Mouse (Mus musculus) heart, embryonic 11.5 days (tissue): ENCODE results near the gene Lmtk3. TPM values are rescaled to one million over a fixed set of nuclear protein-coding genes. Genes with fewer than 3 reads are reported as not detected.

Experiments used
- ATAC-seq: fragments of 200-750 bp; cut with Nextera tagmentation; replicated peaks from 2 replicates; pipeline ENCODE4 v1.8.0; 2017; ENCODE audit warnings: moderate library complexity; ENCODE audit not compliant: insufficient number of reproducible peaks, low FRiP score, low TSS enrichment
- H3K27ac ChIP-seq: fragments of 300-500 bp; sonication (generic); 2 replicates; pipeline ENCODE4 v1.5.1; 2014; ENCODE audit warnings: mild to moderate bottlenecking, low read depth, low read length
- H3K27me3 ChIP-seq: fragments of 300-500 bp; sonication (generic); 2 replicates; pipeline ENCODE4 v1.6.1; 2014; ENCODE audit warnings: mild to moderate bottlenecking, low read length, mixed read lengths; ENCODE audit not compliant: control insufficient read depth, insufficient read depth
- H3K36me3 ChIP-seq: fragments of 300-500 bp; sonication (generic); 2 replicates; pipeline ENCODE4 v1.6.1; 2014; ENCODE audit warnings: mild to moderate bottlenecking, low read length, moderate library complexity, mixed read lengths; ENCODE audit not compliant: control insufficient read depth, insufficient read depth
- H3K4me1 ChIP-seq: fragments of 300-500 bp; sonication (generic); 2 replicates; pipeline ENCODE4 v1.6.1; 2014; ENCODE audit warnings: low read length; ENCODE audit not compliant: control insufficient read depth, insufficient read depth
- H3K4me2 ChIP-seq: fragments of 300-500 bp; sonication (generic); 2 replicates; pipeline ENCODE4 v1.6.1; 2014; ENCODE audit warnings: mild to moderate bottlenecking, moderate library complexity
- H3K4me3 ChIP-seq: fragments of 300-500 bp; sonication (generic); 2 replicates; pipeline ENCODE4 v1.5.1; 2014; ENCODE audit warnings: low read depth, low read length
- H3K9ac ChIP-seq: fragments of 300-500 bp; sonication (generic); 2 replicates; pipeline ENCODE4 v1.6.1; 2014; ENCODE audit warnings: mild to moderate bottlenecking, low read depth, low read length, moderate library complexity
- H3K9me3 ChIP-seq: fragments of 300-500 bp; sonication (generic); replicated peaks from 2 replicates; pipeline ENCODE4 v1.6.1; 2016; ENCODE audit warnings: low read length; ENCODE audit not compliant: control insufficient read depth
- WGBS: fragments of 180-500 bp; shearing (Covaris S2); extraction: QIAGEN DNeasy Blood & Tissue Kit; methylation state at CpG from one replicate; pipeline ENCODE4 v1.1.7; 2014; ENCODE audit not compliant: insufficient replicate concordance; 5-methylcytosine and 5-hydroxymethylcytosine counted together
- polyA plus RNA-seq: library from polyadenylated mRNA; unstranded; fragments of >200 nt; fragmentation: Nextera tagmentation; extraction: Ambion mirVana; gene quantifications from 2 replicates; pipeline ENCODE4 v1.2.1, GENCODE M21; 2014

The Lmtk3 gene
- polyA plus RNA-seq, 1 experiment from 2014 or later: 1.1 TPM

DNA sequence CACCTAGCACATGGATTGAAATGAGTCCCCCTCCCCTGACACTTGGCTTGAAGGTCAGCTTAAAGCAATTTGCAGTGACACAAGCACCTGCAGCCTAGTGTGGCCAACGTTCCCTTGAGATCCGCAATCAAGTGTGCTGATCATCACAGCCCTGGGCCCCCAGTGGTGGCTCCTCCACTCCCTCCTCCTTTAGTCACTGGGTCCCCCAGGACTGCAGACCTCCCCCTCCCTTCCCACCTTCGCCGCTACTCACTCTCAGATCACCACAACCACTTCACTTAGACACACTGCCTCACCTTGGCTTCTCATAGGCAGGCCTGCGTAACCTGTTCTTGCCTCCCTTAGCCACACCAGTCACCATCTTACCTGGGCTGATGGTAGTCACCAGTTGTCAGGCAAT, 22.4 kb downstream of the Lmtk3 start:
- ATAC-seq: no peak
- Histone ChIP-seq H3K9me3 (no peaks in the 10 kb centered on the region), H3K27me3 (no peaks in the 10 kb centered on the region), H3K36me3 (peaks cover 37% of the 10 kb centered on the region), H3K4me2 (no peak overlapping the region), H3K4me1 (peaks cover 3% of the 10 kb centered on the region; the same call in 1 of the 2 replicates), H3K9ac (no peak overlapping the region), H3K27ac (no peak overlapping the region), H3K4me3 (no peak overlapping the region)
- WGBS: 62% methylated on average over 5 of the region's 5 CpGs

DNA sequence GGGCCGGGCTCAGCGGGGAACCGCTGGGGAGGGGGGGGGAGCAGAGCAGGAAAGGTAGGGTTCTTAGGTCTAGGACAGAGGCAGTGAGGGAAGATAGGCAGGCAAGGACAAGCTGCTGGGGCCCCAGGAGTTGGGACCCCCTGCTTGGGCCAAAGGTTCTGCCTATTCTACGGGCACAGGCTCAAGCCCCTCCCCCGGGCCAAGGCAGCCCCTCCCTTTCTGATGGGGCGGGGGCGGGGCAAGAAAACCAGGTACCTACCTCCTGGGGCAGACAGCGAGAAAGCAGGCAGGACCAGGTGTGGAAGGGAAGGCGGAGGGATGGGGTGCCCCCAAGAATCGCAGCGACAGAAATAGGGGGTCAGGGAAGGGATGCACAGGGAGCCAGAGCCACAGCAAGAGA, 24.9 kb downstream of the Lmtk3 start:
- no peak for ATAC-seq
- 49% methylated on average over 10 of the region's 11 CpGs for WGBS
- Histone ChIP-seq H3K4me2 (no peak overlapping the region), H3K27me3 (no peaks in the 10 kb centered on the region), H3K36me3 (peaks cover 54% of the 10 kb centered on the region), H3K9ac (no peak overlapping the region), H3K27ac (no peak overlapping the region), H3K9me3 (no peaks in the 10 kb centered on the region), H3K4me1 (peaks cover 15% of the 10 kb centered on the region), H3K4me3 (no peak overlapping the region)

DNA sequence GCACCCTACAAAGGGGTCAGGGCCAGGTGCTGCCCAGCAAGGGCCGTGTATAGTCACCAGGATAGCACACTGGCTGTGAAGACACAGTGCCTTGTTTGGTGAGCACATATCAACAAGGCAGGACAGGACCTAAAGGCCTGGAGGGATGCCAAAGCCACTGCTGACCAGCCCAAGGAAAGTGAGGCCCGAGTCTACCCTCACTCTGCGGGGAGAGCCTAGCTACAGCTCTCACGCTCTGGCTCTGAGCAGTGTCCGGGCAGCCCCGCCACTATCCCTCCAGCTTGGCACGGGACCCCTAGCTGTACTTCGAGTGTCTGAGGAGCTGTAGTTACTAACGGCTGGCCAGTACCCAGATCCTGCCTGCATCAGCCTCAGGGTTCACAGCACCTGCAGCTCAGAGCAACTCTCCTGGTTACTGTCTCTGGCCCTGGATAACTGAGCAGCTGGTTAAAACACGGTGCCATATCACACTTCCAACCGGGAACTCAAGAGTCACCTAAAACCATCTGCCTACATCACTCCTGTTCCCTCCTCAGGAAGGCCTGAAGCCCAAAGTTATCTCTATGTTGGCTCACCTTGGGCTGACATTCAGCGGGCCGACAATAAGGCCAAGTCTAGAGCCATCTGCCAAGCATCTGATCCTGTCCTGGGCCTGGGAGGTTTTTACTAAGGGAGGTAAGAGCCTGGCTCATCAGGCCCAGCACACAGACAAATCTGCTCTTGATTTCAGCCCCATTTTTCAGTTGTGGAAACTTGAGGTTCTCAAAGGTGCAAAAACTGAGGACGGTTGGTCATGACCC, 25.9 kb downstream of the Lmtk3 start:
- Histone ChIP-seq H3K36me3 (peaks cover 54% of the 10 kb centered on the region), H3K9me3 (no peaks in the 10 kb centered on the region), H3K4me2 (no peak overlapping the region), H3K27me3 (no peaks in the 10 kb centered on the region), H3K27ac (no peak overlapping the region), H3K4me1 (peaks cover 15% of the 10 kb centered on the region), H3K4me3 (no peak overlapping the region), H3K9ac (no peak overlapping the region)
- WGBS: 84% methylated on average over 14 of the region's 14 CpGs
- ATAC-seq: no peak

DNA sequence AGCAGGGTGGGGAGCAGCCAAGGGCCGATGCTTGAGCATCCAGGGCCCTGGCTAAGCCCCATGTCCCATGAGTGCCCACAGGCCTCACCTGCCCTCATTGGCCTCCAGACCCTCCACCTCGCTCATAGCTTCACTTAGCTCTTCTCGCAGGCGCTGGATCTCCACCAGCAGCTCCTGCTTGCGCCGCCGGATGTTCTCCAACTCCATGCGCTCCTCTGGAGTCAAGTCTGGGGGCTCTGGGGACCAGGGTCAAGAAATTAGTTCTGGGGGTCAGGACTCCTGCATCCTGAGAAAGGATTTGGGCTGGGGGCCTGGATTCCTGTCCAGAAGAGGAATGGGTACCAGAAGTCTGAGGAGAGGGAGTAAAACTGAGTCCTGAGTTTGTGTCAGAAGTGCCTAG, 29.4 kb downstream of the Lmtk3 start:
- Histone ChIP-seq H3K36me3 (peaks cover 45% of the 10 kb centered on the region), H3K9me3 (no peaks in the 10 kb centered on the region), H3K4me1 (peaks cover 20% of the 10 kb centered on the region), H3K27ac (no peak overlapping the region), H3K9ac (peak overlapping the region; percentile 100), H3K27me3 (no peaks in the 10 kb centered on the region), H3K4me3 (peak overlapping the region; percentile 94), H3K4me2 (peak overlapping the region; percentile 78)
- 86% methylated on average over 8 of the region's 8 CpGs for WGBS
- no peak for ATAC-seq

DNA sequence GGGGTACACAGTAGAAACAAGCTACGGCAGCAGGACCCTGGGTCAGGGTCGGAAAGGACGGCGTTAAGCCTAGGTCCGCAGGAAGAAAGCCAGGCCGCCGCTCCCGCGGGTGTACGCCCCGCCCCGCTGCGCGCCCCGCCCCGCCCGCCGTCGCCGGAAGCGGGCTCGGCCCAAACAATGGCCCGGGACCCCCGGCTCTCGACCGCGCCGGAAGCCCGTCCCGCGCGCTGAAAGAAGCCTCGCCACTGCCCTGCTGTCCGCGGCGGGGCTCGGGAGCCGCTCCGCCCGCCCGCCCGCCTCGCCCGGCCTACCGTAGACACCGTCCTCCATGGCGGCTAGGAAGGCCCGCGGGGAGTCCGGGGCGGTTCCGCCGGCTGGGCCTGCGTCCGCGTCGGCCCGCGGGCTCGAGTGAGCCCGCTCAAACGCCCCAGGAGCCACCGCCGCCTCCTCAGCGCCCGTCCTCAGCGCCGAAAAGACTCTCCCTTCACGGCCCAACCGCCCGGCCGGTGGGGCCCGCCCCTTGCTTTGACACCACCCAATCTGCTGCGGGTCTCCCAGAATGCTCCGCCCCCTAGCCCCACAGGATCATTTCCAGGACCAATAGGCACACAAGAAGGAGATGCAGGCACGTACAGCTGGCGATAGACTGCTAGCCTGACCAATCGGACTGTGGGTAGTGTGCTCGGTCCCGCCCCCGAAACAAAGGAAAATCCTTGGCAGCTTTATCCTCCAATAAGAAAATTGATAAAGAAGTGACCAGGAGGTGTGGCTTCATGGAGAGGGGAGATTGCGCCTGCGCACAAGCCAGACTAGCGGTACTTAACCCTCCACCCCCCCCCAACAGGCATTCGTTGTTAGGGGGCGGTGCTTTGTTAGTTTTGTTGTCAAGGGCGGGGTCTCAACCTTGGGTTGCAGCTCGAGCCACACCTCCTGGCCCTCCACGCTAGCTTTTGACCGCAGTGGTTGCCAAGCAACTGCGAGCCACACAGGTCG, 30.5 kb downstream of the Lmtk3 start, which contains the start of gene Cyth2:
TSS of gene Cyth2 (minus strand) at position 795 of the 993 bp plus-strand sequence.
- Histone ChIP-seq H3K9me3 (no peaks in the 10 kb centered on the region), H3K36me3 (peaks cover 35% of the 10 kb centered on the region), H3K4me3 (peak within 1 kb of the TSS; percentile 94), H3K4me1 (peaks cover 20% of the 10 kb centered on the region), H3K27ac (peak within 1 kb of the TSS; percentile 100), H3K9ac (peak within 1 kb of the TSS; percentile 100), H3K27me3 (peaks cover 7% of the 10 kb centered on the region), H3K4me2 (peak within 1 kb of the TSS; percentile 78)
- under 1% methylated on average over 87 of the region's 92 CpGs for WGBS
- peak; percentile 98 for ATAC-seq

DNA sequence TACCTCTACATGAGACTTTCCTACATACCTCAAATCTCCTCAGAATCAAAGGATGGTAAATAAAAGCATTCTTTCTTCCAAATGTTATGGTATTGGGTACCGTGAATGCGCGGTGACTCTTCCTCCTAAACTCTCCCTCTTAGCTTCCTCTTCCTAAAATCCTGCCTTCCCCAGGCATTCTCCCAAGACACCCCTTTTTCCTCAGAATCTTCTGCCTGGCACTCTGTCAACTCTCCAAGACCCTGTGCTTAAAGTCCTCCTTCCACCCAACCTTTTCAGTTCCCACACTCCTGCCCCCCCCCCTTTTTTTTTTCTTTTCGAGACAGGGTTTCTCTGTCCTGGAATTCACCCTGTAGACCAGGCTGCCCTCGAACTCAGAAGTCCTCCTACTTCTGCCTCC, 31.3 kb downstream of the Lmtk3 start:
- no peaks in the 10 kb centered on the region for H3K9me3 ChIP-seq
- H3K27me3 ChIP-seq: peaks cover 8% of the 10 kb centered on the region
- ATAC-seq: no peak
- peaks cover 28% of the 10 kb centered on the region for H3K36me3 ChIP-seq
- no peak overlapping the region for H3K9ac ChIP-seq
- WGBS: 14% methylated on average over 5 of the region's 5 CpGs
- no peak overlapping the region for H3K27ac ChIP-seq
- peak overlapping the region; percentile 57 for H3K4me2 ChIP-seq
- peaks cover 21% of the 10 kb centered on the region for H3K4me1 ChIP-seq
- peak overlapping the region; percentile 94 for H3K4me3 ChIP-seq

DNA sequence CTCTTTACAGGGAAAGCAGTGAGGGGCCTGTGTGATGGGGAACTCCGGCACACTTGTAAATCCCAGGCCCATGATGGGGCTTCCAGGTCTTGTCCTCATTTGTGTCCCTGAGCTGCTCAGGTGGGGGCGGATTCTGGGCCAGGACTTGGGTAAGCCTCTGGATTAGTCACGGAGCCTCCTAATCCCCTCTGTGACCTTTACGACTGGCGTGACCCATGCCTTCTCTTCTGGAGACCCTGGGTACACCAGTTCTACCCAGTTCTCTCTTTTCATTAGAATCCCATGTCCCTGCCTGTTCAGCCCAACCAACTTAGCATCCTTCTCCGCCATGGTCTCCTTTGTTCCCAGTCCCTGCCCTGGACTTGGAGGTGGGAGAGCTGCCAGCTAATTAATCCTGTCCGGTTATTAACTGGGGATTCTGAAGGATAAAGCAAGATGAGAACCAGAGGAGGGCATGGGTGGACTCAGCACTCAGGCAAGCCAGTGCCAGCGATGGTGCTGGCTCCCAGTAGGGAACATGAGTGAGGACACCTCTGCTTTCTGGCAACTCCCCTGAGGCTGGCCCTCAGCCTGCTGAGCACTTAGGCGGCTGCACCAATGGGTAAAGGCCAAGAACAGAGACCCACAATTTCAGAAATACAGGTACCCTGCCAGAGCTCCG, 31.9 kb downstream of the Lmtk3 start:
- 55% methylated on average over 10 of the region's 10 CpGs for WGBS
- Histone ChIP-seq H3K4me1 (peaks cover 22% of the 10 kb centered on the region), H3K27me3 (peaks cover 8% of the 10 kb centered on the region), H3K4me2 (no peak overlapping the region), H3K36me3 (peaks cover 22% of the 10 kb centered on the region), H3K9ac (no peak overlapping the region), H3K9me3 (no peaks in the 10 kb centered on the region), H3K27ac (no peak overlapping the region), H3K4me3 (no peak overlapping the region)
- ATAC-seq: no peak

DNA sequence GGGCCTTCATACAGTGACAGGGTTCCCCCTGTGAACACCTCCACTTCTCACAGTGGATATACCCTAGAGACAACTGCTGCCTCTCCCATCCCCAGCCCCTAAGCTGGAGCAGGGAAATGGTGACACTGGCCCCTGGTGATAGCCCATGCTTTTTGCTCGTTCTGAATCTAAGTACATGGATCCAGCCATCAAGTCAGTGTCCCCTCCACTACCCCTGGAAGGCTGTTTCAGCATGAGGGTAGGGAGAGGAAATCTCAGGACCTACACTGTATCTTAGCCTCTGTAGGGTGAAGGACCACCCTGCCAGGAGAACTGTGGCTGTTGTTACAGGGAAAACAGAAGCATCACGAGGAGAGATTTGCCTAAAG, 32.4 kb downstream of the Lmtk3 start:
- Histone ChIP-seq H3K9me3 (no peaks in the 10 kb centered on the region), H3K27ac (no peak overlapping the region), H3K4me3 (no peak overlapping the region), H3K36me3 (peaks cover 17% of the 10 kb centered on the region), H3K4me2 (no peak overlapping the region), H3K27me3 (peaks cover 8% of the 10 kb centered on the region), H3K9ac (no peak overlapping the region), H3K4me1 (peaks cover 22% of the 10 kb centered on the region)
- no peak for ATAC-seq
- 53% methylated on average over 2 of the region's 2 CpGs for WGBS
